Mouse (Mus musculus) heart, postnatal 0 days (tissue): ENCODE results near the gene Prr15l. TPM values are rescaled to one million over a fixed set of nuclear protein-coding genes. Genes with fewer than 3 reads are reported as not detected.

ENCODE experiments used
- ATAC-seq: fragments of 200-750 bp; cut with Nextera tagmentation; 2 replicates; pipeline ENCODE4 v1.8.0; 2017; ENCODE audit warnings: low read depth, moderate number of reproducible peaks, moderate library complexity; ENCODE audit not compliant: insufficient read depth
- DNase-seq: peaks from one replicate; pipeline ENCODE4 v3.0.0-alpha.2; 2016; ENCODE audit warnings: low spot score
- H3K27ac ChIP-seq: fragments of 300-500 bp; sonication (generic); 2 replicates; pipeline ENCODE4 v1.5.1; 2014; ENCODE audit warnings: low read depth, mild to moderate bottlenecking
- H3K27me3 ChIP-seq: fragments of 300-500 bp; sonication (generic); 2 replicates; pipeline ENCODE4 v1.6.1; 2014; ENCODE audit warnings: low read length, mixed read lengths; ENCODE audit not compliant: control insufficient read depth, insufficient read depth
- H3K36me3 ChIP-seq: fragments of 300-500 bp; sonication (generic); replicated peaks from 2 replicates; pipeline ENCODE4 v1.6.1; 2014; ENCODE audit warnings: low read length, mixed read lengths; ENCODE audit not compliant: control insufficient read depth, insufficient read depth
- H3K4me1 ChIP-seq: fragments of 300-500 bp; sonication (generic); 2 replicates; pipeline ENCODE4 v1.6.1; 2014; ENCODE audit warnings: antibody characterized with exemption; ENCODE audit not compliant: control insufficient read depth, insufficient read depth
- H3K4me2 ChIP-seq: fragments of 300-500 bp; sonication (generic); 2 replicates; pipeline ENCODE4 v1.6.1; 2014; ENCODE audit warnings: low read depth, mild to moderate bottlenecking, low read length, moderate library complexity
- H3K4me3 ChIP-seq: fragments of 300-500 bp; sonication (generic); 2 replicates; pipeline ENCODE4 v1.5.1; 2014; ENCODE audit warnings: low read depth, low read length
- H3K9ac ChIP-seq: fragments of 300-500 bp; sonication (generic); replicated peaks from 2 replicates; pipeline ENCODE4 v1.6.1; 2014; ENCODE audit warnings: low read depth, low read length, mixed read lengths
- H3K9me3 ChIP-seq: fragments of 300-500 bp; sonication (generic); replicated peaks from 2 replicates; pipeline ENCODE4 v1.6.1; 2016; ENCODE audit warnings: low read length; ENCODE audit not compliant: control insufficient read depth
- CTCF ChIP-seq: IDR thresholded peaks from 2 replicates; pipeline ENCODE4 v1.5.1; 2016; ENCODE audit warnings: antibody characterized with exemption, control low read depth, low read depth
- EP300 ChIP-seq: IDR thresholded peaks from 2 replicates; pipeline ENCODE4 v1.6.1; 2016; ENCODE audit warnings: antibody characterized with exemption, low read depth
- WGBS: fragments of 180-500 bp; shearing (Covaris S2); extraction: QIAGEN DNeasy Blood & Tissue Kit; methylation state at CpG from one replicate; pipeline ENCODE4 v1.1.7; 2014; 5-methylcytosine and 5-hydroxymethylcytosine counted together
- polyA plus RNA-seq: library from polyadenylated mRNA; unstranded; fragments of >200 nt; fragmentation: Nextera tagmentation; extraction: Ambion mirVana; gene quantifications from 2 replicates; pipeline ENCODE4 v1.2.1, GENCODE M21; 2015
- total RNA-seq: library from RNA; depleted of rRNA; stranded (reverse); fragments of >200 nt; gene quantifications from 2 replicates; pipeline ENCODE4 v1.2.3, GENCODE M21; 2014; ENCODE audit warnings: low replicate concordance

The Prr15l gene
- total and polyA plus RNA-seq, 2 experiments from 2014 or later = 1.2 TPM; not detected in 1

- Histone ChIP-seq H3K9ac (peak within 1 kb of the TSS; percentile 49), H3K4me3 (peak within 1 kb of the TSS; percentile 72), H3K27ac (peak within 1 kb of the TSS; percentile 79), H3K27me3 (no peaks in the 10 kb centered on the region), H3K4me2 (peak within 1 kb of the TSS; percentile 81), H3K36me3 (peaks cover 10% of the 10 kb centered on the region; the same call in 1 of the 2 replicates), H3K9me3 (no peaks in the 10 kb centered on the region), H3K4me1 (peaks cover 12% of the 10 kb centered on the region; the same call in 1 of the 2 replicates)
- peak; percentile 97 for ATAC-seq
- WGBS = under 1% methylated on average over 54 of the region's 55 CpGs
- TF ChIP-seq CTCF = peak; percentile 92
- TF ChIP-seq EP300 = no peak
- DNase-seq = peak; percentile 99
Observed at GRCm38 (mm10) chr11:96916044-96916884, 11.6 kb upstream of the Prr15l start, which contains the start of gene Cdk5rap3. TSS of gene Cdk5rap3 (minus strand) at chr11:96916496.

GRCm38 (mm10) chr11:96916885-96917396 is 11.0 kb upstream of the Prr15l start:
- Histone ChIP-seq H3K4me1 (peaks cover 12% of the 10 kb centered on the region; the same call in 1 of the 2 replicates), H3K9me3 (no peaks in the 10 kb centered on the region), H3K4me3 (peak overlapping the region; percentile 72), H3K9ac (no peak overlapping the region), H3K36me3 (0 out of 2 replicates have a peak, but pooled peaks cover 3% of the 10 kb centered on the region), H3K4me2 (peak overlapping the region; percentile 58), H3K27ac (no peak overlapping the region), H3K27me3 (no peaks in the 10 kb centered on the region)
- ATAC-seq = peak; percentile 1
- no peak for DNase-seq
- TF ChIP-seq CTCF = no peak
- WGBS = 20% methylated on average over 13 of the region's 13 CpGs

- Histone ChIP-seq H3K36me3 (no peaks in the 10 kb centered on the region), H3K4me2 (no peak overlapping the region), H3K9me3 (no peaks in the 10 kb centered on the region), H3K4me1 (peaks cover 12% of the 10 kb centered on the region; the same call in 1 of the 2 replicates), H3K9ac (no peak overlapping the region), H3K27ac (no peak overlapping the region), H3K27me3 (no peaks in the 10 kb centered on the region), H3K4me3 (no peak overlapping the region)
- DNase-seq = no peak
- WGBS = 91% methylated on average over 6 of the region's 6 CpGs
- TF ChIP-seq CTCF (no peak), EP300 (no peak)
- no peak for ATAC-seq
Observed at GRCm38 (mm10) chr11:96917415-96917814, 10.5 kb upstream of the Prr15l start.

- no peaks in the 10 kb centered on the region for H3K9me3 ChIP-seq
- no peak overlapping the region for H3K4me2 ChIP-seq
- H3K4me3 ChIP-seq = no peak overlapping the region
- H3K36me3 ChIP-seq = no peaks in the 10 kb centered on the region
- no peak for TF ChIP-seq EP300
- no peak for TF ChIP-seq CTCF
- H3K27ac ChIP-seq = no peak overlapping the region
- ATAC-seq (no peak), DNase-seq (no peak)
- WGBS = 27% methylated on average over 6 of the region's 6 CpGs
- no peak overlapping the region for H3K9ac ChIP-seq
- H3K4me1 ChIP-seq = peaks cover 12% of the 10 kb centered on the region; the same call in 1 of the 2 replicates
- H3K27me3 ChIP-seq = no peaks in the 10 kb centered on the region
Observed at GRCm38 (mm10) chr11:96919003-96919402, 8.9 kb upstream of the Prr15l start.

- TF ChIP-seq CTCF (no peak), EP300 (no peak)
- Histone ChIP-seq H3K27ac (no peak overlapping the region), H3K4me3 (no peak overlapping the region), H3K4me1 (no peaks in the 10 kb centered on the region), H3K27me3 (peaks cover 24% of the 10 kb centered on the region), H3K36me3 (no peaks in the 10 kb centered on the region), H3K9me3 (no peaks in the 10 kb centered on the region), H3K9ac (no peak overlapping the region), H3K4me2 (no peak overlapping the region)
- 71% methylated on average over 11 of the region's 11 CpGs for WGBS
- ATAC-seq (no peak), DNase-seq (no peak)
Observed at GRCm38 (mm10) chr11:96924861-96925260, 3.0 kb upstream of the Prr15l start.
